Mouse (Mus musculus) lung, postnatal 0 days (tissue): ENCODE data around the gene Crocc2. TPM values are rescaled to one million over a fixed set of nuclear protein-coding genes. Genes with fewer than 3 reads are reported as not detected.
"Not testable (repeated sequence)": the region's sequence is repeated elsewhere in the genome, so short reads cannot be mapped to it uniquely, and the experiment has no call there.

Experiments used
- ATAC-seq: fragments of 200-750 bp; cut with Nextera tagmentation; 2 replicates; pipeline ENCODE4 v1.8.0; 2017; ENCODE audit warnings: moderate library complexity
- DNase-seq: peaks from one replicate; pipeline ENCODE4 v3.0.0-alpha.2; 2016; ENCODE audit warnings: low spot score
- H3K27ac ChIP-seq: fragments of 300-500 bp; sonication (generic); 2 replicates; pipeline ENCODE4 v1.5.1; 2014; ENCODE audit warnings: antibody characterized with exemption, mild to moderate bottlenecking, low read length, mixed read lengths
- H3K27me3 ChIP-seq: fragments of 300-500 bp; sonication (generic); replicated peaks from 2 replicates; pipeline ENCODE4 v1.6.1; 2014; ENCODE audit warnings: low read length, mixed read lengths; ENCODE audit not compliant: insufficient read depth
- H3K36me3 ChIP-seq: fragments of 300-500 bp; sonication (generic); 2 replicates; pipeline ENCODE4 v1.6.1; 2014; ENCODE audit warnings: low read length, mixed read lengths; ENCODE audit not compliant: insufficient read depth
- H3K4me1 ChIP-seq: fragments of 300-500 bp; sonication (generic); 2 replicates; pipeline ENCODE4 v1.6.1; 2014; ENCODE audit warnings: antibody characterized with exemption, low read depth, low read length, mixed read lengths; ENCODE audit not compliant: insufficient read depth
- H3K4me2 ChIP-seq: fragments of 300-500 bp; sonication (generic); replicated peaks from 2 replicates; pipeline ENCODE4 v1.6.1; 2014; ENCODE audit warnings: low read depth, mild to moderate bottlenecking, low read length, moderate library complexity, mixed read lengths
- H3K4me3 ChIP-seq: fragments of 300-500 bp; sonication (generic); 2 replicates; pipeline ENCODE4 v1.5.1; 2014; ENCODE audit warnings: low read depth, low read length
- H3K9ac ChIP-seq: fragments of 300-500 bp; sonication (generic); replicated peaks from 2 replicates; pipeline ENCODE4 v1.6.1; 2014; ENCODE audit warnings: low read depth, mild to moderate bottlenecking
- H3K9me3 ChIP-seq: fragments of 300-500 bp; sonication (generic); 2 replicates; pipeline ENCODE4 v1.6.1; 2016; ENCODE audit warnings: low read length, mixed read lengths
- CTCF ChIP-seq: IDR thresholded peaks from 2 replicates; pipeline ENCODE4 v1.5.1; 2016; ENCODE audit warnings: antibody characterized with exemption, mild to moderate bottlenecking
- EP300 ChIP-seq: IDR thresholded peaks from 2 replicates; pipeline ENCODE4 v1.6.1; 2016; ENCODE audit warnings: antibody characterized with exemption, mild to moderate bottlenecking, control low read depth
- WGBS: fragments of 180-500 bp; shearing (Covaris S2); extraction: QIAGEN DNeasy Blood & Tissue Kit; methylation state at CpG from one replicate; pipeline ENCODE4 v1.1.7; 2014; 5-methylcytosine and 5-hydroxymethylcytosine counted together
- polyA plus RNA-seq: library from polyadenylated mRNA; unstranded; fragments of >200 nt; fragmentation: Nextera tagmentation; extraction: Ambion mirVana; gene quantifications from 2 replicates; pipeline ENCODE4 v1.2.1, GENCODE M21; 2015

Crocc2 gene
- polyA plus RNA-seq, 1 experiment from 2014 or later, result 1.3 TPM

GRCm38 (mm10) chr1:93190726-93191305 is 22.3 kb downstream of the Crocc2 start:
- H3K27me3 ChIP-seq, result no peaks in the 10 kb centered on the region
- no peak overlapping the region for H3K4me2 ChIP-seq
- ATAC-seq, result peak; percentile 11; the same call in 1 of the 2 replicates
- H3K4me1 ChIP-seq, result no peaks in the 10 kb centered on the region
- H3K36me3 ChIP-seq, result no peaks in the 10 kb centered on the region
- TF ChIP-seq EP300, result no peak
- no peak for TF ChIP-seq CTCF
- H3K9me3 ChIP-seq, result no peaks in the 10 kb centered on the region
- H3K27ac ChIP-seq, result no peak overlapping the region
- 19% methylated on average over 13 of the region's 17 CpGs for WGBS
- no peak overlapping the region for H3K4me3 ChIP-seq
- H3K9ac ChIP-seq, result no peak overlapping the region
- no peak for DNase-seq

- H3K4me3 ChIP-seq, result no peak overlapping the region
- no peaks in the 10 kb centered on the region for H3K4me1 ChIP-seq
- H3K27ac ChIP-seq, result no peak overlapping the region
- no peak overlapping the region for H3K4me2 ChIP-seq
- no peak overlapping the region for H3K9ac ChIP-seq
- TF ChIP-seq EP300 (no peak), CTCF (no peak)
- H3K9me3 ChIP-seq, result no peaks in the 10 kb centered on the region
- WGBS, result 88% methylated on average over 3 of the region's 3 CpGs
- H3K36me3 ChIP-seq, result no peaks in the 10 kb centered on the region
- H3K27me3 ChIP-seq, result no peaks in the 10 kb centered on the region
- no peak for ATAC-seq
- no peak for DNase-seq
Observed at GRCm38 (mm10) chr1:93194961-93195360, 26.4 kb downstream of the Crocc2 start.

DNA sequence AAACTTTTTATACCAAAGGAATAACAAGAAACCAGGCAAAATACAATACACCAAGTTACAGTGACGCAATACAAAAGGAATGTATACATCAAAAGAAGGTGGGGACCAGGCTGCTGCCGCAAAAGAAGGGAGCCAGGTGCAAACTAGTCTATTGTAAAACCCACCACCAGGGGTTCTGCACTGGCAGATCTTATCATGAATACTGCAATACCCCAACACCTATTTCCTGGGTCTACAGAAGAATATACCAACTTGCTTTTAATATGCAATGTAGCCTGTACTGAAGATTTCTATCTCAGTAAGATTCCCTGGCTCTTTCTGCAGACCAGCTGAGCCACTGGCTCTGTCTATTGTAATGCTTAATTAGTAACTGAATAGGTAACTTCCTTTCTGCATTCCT is 28.9 kb downstream of the Crocc2 start:
- H3K27me3 ChIP-seq, H3K9me3 ChIP-seq, H3K36me3 ChIP-seq, H3K9ac ChIP-seq, H3K4me3 ChIP-seq, DNase-seq, H3K27ac ChIP-seq, H3K4me1 ChIP-seq, H3K4me2 ChIP-seq, ATAC-seq: not testable (repeated sequence)
- 79% methylated on average over 2 of the region's 2 CpGs for WGBS

- H3K27me3 ChIP-seq, result no peaks in the 10 kb centered on the region
Observed at GRCm38 (mm10) chr1:93197916-93198315, 29.4 kb downstream of the Crocc2 start.

DNA sequence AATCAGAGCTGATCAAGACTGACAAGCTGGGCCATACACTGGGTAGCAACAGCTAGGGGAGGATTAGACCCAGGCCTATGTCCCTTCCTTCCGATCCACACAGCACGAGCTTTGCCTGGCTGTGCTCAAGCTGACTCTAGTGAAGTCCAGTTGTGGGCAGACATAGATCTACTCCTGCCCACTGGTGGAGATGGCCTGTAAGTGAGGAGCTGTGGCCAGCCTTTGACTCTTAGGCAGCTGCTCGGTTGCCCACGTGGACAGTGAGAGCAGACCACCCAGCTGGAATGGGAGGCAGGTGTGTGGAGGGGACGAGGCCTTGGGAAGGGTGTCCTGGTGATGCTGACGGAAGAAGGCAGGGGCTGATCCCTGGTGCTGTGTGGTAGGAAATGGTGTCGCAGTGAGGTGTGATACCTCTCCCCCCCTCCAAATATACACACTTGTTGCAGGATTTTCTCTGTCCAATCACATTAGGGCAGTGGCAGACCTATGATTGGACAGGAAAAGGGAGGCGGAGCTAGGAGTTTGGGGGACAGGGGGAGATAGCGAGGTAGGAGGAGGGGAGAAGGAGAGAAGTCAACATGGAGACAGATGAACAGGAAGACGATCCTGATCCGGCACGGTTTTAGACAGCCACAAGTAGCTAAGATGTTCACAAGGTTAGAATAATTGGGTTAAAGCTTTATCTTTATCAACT is 37.9 kb downstream of the Crocc2 start:
- 47% methylated on average over 12 of the region's 12 CpGs for WGBS
- TF ChIP-seq CTCF, result peak; percentile 61
- no peak for TF ChIP-seq EP300
- Histone ChIP-seq H3K4me3 (no peak overlapping the region), H3K36me3 (no peaks in the 10 kb centered on the region), H3K9ac (no peak overlapping the region), H3K4me1 (peaks cover 12% of the 10 kb centered on the region), H3K27me3 (no peaks in the 10 kb centered on the region), H3K9me3 (no peaks in the 10 kb centered on the region), H3K27ac (no peak overlapping the region), H3K4me2 (no peak overlapping the region)
- DNase-seq, result no peak
- ATAC-seq, result no peak

More at GRCm38 (mm10) chr1:93197916-93198315, 29.4 kb downstream of the Crocc2 start:
- H3K9me3 ChIP-seq, result no peaks in the 10 kb centered on the region
- TF ChIP-seq EP300 (no peak), CTCF (no peak)
- WGBS, result 89% methylated on average over 3 of the region's 3 CpGs
- H3K36me3 ChIP-seq, result no peaks in the 10 kb centered on the region
- H3K27ac ChIP-seq, result no peak overlapping the region
- H3K4me3 ChIP-seq, result no peak overlapping the region
- ATAC-seq (no peak), DNase-seq (no peak)
- H3K9ac ChIP-seq, result no peak overlapping the region
- no peak overlapping the region for H3K4me2 ChIP-seq
- no peaks in the 10 kb centered on the region for H3K4me1 ChIP-seq

DNA sequence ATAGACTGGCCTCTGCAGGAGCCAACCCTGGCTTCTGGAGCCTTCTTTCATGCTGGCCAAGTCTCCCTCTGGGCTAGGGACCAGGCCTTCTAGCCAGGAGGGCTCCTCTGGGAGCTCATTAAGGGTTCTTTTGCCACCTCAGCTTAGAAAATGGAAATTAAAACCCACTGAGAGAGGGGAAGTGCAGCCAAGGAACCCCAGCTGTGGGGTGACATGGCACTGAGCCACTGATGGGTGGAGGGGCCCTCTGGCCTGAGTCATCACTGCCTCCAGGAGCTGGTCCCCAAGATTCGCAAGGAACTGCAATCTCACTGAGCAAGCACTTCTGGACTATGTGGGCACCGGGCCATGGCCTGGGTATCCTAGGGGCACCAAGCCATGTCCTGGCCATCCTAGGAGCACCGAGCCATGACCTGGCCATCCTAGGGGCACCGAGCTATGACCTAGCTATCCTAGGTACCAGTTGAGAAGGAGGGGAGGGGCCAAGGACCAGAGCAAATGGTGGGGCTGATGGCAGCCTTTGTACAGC is 39.1 kb downstream of the Crocc2 start:
- Histone ChIP-seq H3K36me3 (no peaks in the 10 kb centered on the region), H3K4me3 (no peak overlapping the region), H3K27ac (no peak overlapping the region), H3K27me3 (no peaks in the 10 kb centered on the region), H3K4me2 (no peak overlapping the region), H3K4me1 (peaks cover 17% of the 10 kb centered on the region), H3K9ac (no peak overlapping the region), H3K9me3 (no peaks in the 10 kb centered on the region)
- ATAC-seq (no peak), DNase-seq (no peak)
- TF ChIP-seq EP300 (no peak), CTCF (no peak)
- 77% methylated on average over 4 of the region's 4 CpGs for WGBS
